Mouse (Mus musculus) inflammation-experienced regulatory T-cells, adult 6 months (primary cell): ENCODE measurements around the gene Speer4f2. TPM values are rescaled to one million over a fixed set of nuclear protein-coding genes. Genes with fewer than 3 reads are reported as not detected.

Experiments used
- polyA plus RNA-seq, 3 experiments: library from polyadenylated mRNA; unstranded; fragments of 100-300 nt; shearing (Covaris generic); gene quantifications; one replicate each; pipeline ENCODE4 v1.2.1; 2017

Gene Speer4f2
- polyA plus RNA-seq, 3 experiments from 2014 or later, result not detected

Other genes starting within 250 kb of the Speer4f2 start
- not detected for gene Speer4f1, start 102.9 kb downstream of the Speer4f2 start, polyA plus RNA-seq
- gene Sema3c, start 201.1 kb downstream of the Speer4f2 start, polyA plus RNA-seq, result under 1 TPM in 1 of 3 experiments, not detected in 2; 0.21 TPM